Mouse (Mus musculus): ENCODE results near the gene Cstf1.

DNA sequence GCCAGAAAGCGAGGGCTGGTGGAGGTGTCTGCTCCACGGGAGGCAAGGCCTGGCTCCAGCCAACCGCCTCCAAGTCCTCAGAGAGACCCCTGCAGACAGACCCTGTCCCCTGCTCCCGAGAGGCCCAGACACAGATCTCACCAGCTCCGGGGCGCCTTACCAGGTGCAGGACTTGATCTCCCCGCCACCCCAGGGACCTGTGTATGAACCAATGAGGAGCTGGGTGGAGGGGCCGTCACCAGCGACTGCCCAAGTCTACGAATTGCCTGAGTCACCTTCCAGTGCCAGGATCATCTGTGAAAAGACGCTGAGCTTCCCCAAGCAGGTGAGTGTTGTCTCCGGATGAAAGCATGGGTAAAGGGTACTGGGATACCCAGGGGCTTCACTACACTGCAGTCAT, 45.7 kb downstream of the Cstf1 start:
- TF ChIP-seq CTCF (IDR thresholded peaks at IDR 0.05; ENCODE audit: low read depth) (no peak), EP300 (IDR thresholded peaks at IDR 0.05; ENCODE audit: low read depth) (no peak)

All from liver, embryonic 14.5 days (tissue).